Mouse (Mus musculus) kidney, postnatal 4 days (tissue): ENCODE data around the gene Vmn1r50.
"Not testable (repeated sequence)": the region's sequence is repeated elsewhere in the genome, so short reads cannot be mapped to it uniquely, and the experiment has no call there.

Experiments used
- DNase-seq, 2 experiments: peaks; one replicate each; pipeline ENCODE4 v3.0.0; 2021; ENCODE audit warnings: mixed read lengths in 2 of 2

The Vmn1r50 gene

GRCm38 (mm10) chr6:90101130-90101529, at the start of gene Vmn1r50:
TSS of gene Vmn1r50 (plus strand) at chr6:90101430.
- DNase-seq, result no peak

- no peak for DNase-seq
These were observed 22.8 kb upstream of the Vmn1r50 start, which contains the start of gene Vmn1r49 for GRCm38 (mm10) chr6:90078406-90078805. TSS of gene Vmn1r49 (minus strand) at chr6:90078506.

DNA sequence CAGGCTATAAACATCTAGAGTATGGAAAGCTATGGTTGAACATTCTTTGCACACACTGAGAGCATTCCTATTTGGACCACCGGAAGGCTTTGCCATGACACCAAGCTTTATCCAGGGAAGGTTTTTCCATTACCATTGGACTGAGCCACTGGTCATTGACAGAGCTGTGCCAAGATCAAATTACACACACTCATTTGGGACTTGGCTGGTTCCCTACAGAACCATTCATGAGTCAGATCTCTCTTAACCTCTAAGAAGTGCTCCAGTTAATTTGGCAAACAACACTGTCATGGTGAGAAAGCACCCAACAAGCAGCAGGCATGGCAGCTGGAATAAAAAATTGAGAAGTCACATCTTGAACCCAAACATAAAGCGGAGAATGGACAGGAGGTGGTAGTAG, 664 bp upstream of the Vmn1r50 start:
- DNase-seq, result no peak

GRCm38 (mm10) chr6:90122296-90122695, 21.1 kb downstream of the Vmn1r50 start, which contains the start of gene Vmn1r51:
TSS of gene Vmn1r51 (plus strand) at chr6:90122596.
- DNase-seq, result not testable (repeated sequence)
